Mouse (Mus musculus): ENCODE results near the gene Ndst4. TPM values are rescaled to one million over a fixed set of nuclear protein-coding genes. Genes with fewer than 3 reads are reported as not detected.

Gene Ndst4
- polyA plus RNA-seq, 1 experiment from 2014 or later = 4.7 TPM

- no peak overlapping the region for H3K4me3 ChIP-seq (ENCODE audit: low read depth, low read length)
- H3K27ac ChIP-seq (ENCODE audit: low read depth, low read length) = no peak overlapping the region
- no peaks in the 10 kb centered on the region for H3K4me1 ChIP-seq (ENCODE audit: control insufficient read depth, insufficient read depth, low read length)
- no peak overlapping the region for H3K9ac ChIP-seq (replicated peaks; ENCODE audit: low read depth, low read length)
- H3K9me3 ChIP-seq (ENCODE audit: control insufficient read depth, low read length) = no peaks in the 10 kb centered on the region
- H3K27me3 ChIP-seq (ENCODE audit: control insufficient read depth, insufficient read depth, low read length) = no peaks in the 10 kb centered on the region
- ATAC-seq (ENCODE audit: low read depth) = no peak
- H3K4me2 ChIP-seq (ENCODE audit: low read depth, low read length) = no peak overlapping the region
- 63% methylated on average over 3 of the region's 3 CpGs for WGBS
- no peaks in the 10 kb centered on the region for H3K36me3 ChIP-seq (ENCODE audit: control insufficient read depth, insufficient read depth, low read length)
Observed at GRCm38 (mm10) chr3:125655009-125655635, 251.2 kb downstream of the Ndst4 start.

- H3K27me3 ChIP-seq (ENCODE audit: control insufficient read depth, insufficient read depth, low read length) = no peaks in the 10 kb centered on the region
- no peak overlapping the region for H3K4me2 ChIP-seq (ENCODE audit: low read depth, low read length)
- H3K9me3 ChIP-seq (ENCODE audit: control insufficient read depth, low read length) = no peaks in the 10 kb centered on the region
- H3K9ac ChIP-seq (replicated peaks; ENCODE audit: low read depth, low read length) = no peak overlapping the region
- H3K36me3 ChIP-seq (ENCODE audit: control insufficient read depth, insufficient read depth, low read length) = no peaks in the 10 kb centered on the region
- WGBS = 53% methylated on average over 3 of the region's 3 CpGs
- H3K4me3 ChIP-seq (ENCODE audit: low read depth, low read length) = no peak overlapping the region
- no peak overlapping the region for H3K27ac ChIP-seq (ENCODE audit: low read depth, low read length)
- H3K4me1 ChIP-seq (ENCODE audit: control insufficient read depth, insufficient read depth, low read length) = no peaks in the 10 kb centered on the region
- peak; percentile 69; the same call in 1 of the 2 replicates for ATAC-seq (ENCODE audit: low read depth)
Observed at GRCm38 (mm10) chr3:125660114-125660717, 256.3 kb downstream of the Ndst4 start.

- no peaks in the 10 kb centered on the region for H3K4me1 ChIP-seq (ENCODE audit: control insufficient read depth, insufficient read depth, low read length)
- H3K9me3 ChIP-seq (ENCODE audit: control insufficient read depth, low read length) = no peaks in the 10 kb centered on the region
- no peak overlapping the region for H3K27ac ChIP-seq (ENCODE audit: low read depth, low read length)
- WGBS = 62% methylated on average over 2 of the region's 2 CpGs
- no peaks in the 10 kb centered on the region for H3K36me3 ChIP-seq (ENCODE audit: control insufficient read depth, insufficient read depth, low read length)
- H3K9ac ChIP-seq (replicated peaks; ENCODE audit: low read depth, low read length) = no peak overlapping the region
- no peak overlapping the region for H3K4me3 ChIP-seq (ENCODE audit: low read depth, low read length)
- no peaks in the 10 kb centered on the region for H3K27me3 ChIP-seq (ENCODE audit: control insufficient read depth, insufficient read depth, low read length)
- ATAC-seq (ENCODE audit: low read depth) = no peak
- H3K4me2 ChIP-seq (ENCODE audit: low read depth, low read length) = no peak overlapping the region
Observed at GRCm38 (mm10) chr3:125660884-125661532, 257.1 kb downstream of the Ndst4 start.

GRCm38 (mm10) chr3:125673997-125674794 is 270.3 kb downstream of the Ndst4 start:
- 0 out of 2 replicates have a peak, but pooled peaks cover 4% of the 10 kb centered on the region for H3K4me1 ChIP-seq (ENCODE audit: control insufficient read depth, insufficient read depth, low read length)
- peak; percentile 36; the same call in 1 of the 2 replicates for ATAC-seq (ENCODE audit: low read depth)
- no peak overlapping the region for H3K4me3 ChIP-seq (ENCODE audit: low read depth, low read length)
- H3K9me3 ChIP-seq (ENCODE audit: control insufficient read depth, low read length) = no peaks in the 10 kb centered on the region
- no peak overlapping the region for H3K27ac ChIP-seq (ENCODE audit: low read depth, low read length)
- 35% methylated on average over 9 of the region's 9 CpGs for WGBS
- no peak overlapping the region for H3K9ac ChIP-seq (replicated peaks; ENCODE audit: low read depth, low read length)
- no peaks in the 10 kb centered on the region for H3K27me3 ChIP-seq (ENCODE audit: control insufficient read depth, insufficient read depth, low read length)
- no peak overlapping the region for H3K4me2 ChIP-seq (ENCODE audit: low read depth, low read length)
- H3K36me3 ChIP-seq (ENCODE audit: control insufficient read depth, insufficient read depth, low read length) = no peaks in the 10 kb centered on the region

- Histone ChIP-seq H3K4me1 (ENCODE audit: control insufficient read depth, insufficient read depth, low read length) (0 out of 2 replicates have a peak, but pooled peaks cover 4% of the 10 kb centered on the region), H3K36me3 (ENCODE audit: control insufficient read depth, insufficient read depth, low read length) (no peaks in the 10 kb centered on the region), H3K27me3 (ENCODE audit: control insufficient read depth, insufficient read depth, low read length) (no peaks in the 10 kb centered on the region), H3K9me3 (ENCODE audit: control insufficient read depth, low read length) (no peaks in the 10 kb centered on the region), H3K9ac (replicated peaks; ENCODE audit: low read depth, low read length) (no peak overlapping the region), H3K27ac (ENCODE audit: low read depth, low read length) (no peak overlapping the region), H3K4me2 (ENCODE audit: low read depth, low read length) (no peak overlapping the region), H3K4me3 (ENCODE audit: low read depth, low read length) (no peak overlapping the region)
- ATAC-seq (ENCODE audit: low read depth) = no peak
- 83% methylated on average over 6 of the region's 6 CpGs for WGBS
Observed at GRCm38 (mm10) chr3:125675211-125675896, 271.5 kb downstream of the Ndst4 start.

GRCm38 (mm10) chr3:125678924-125679323 is 275.0 kb downstream of the Ndst4 start:
- 46% methylated on average over 9 of the region's 9 CpGs for WGBS
- Histone ChIP-seq H3K9me3 (ENCODE audit: control insufficient read depth, low read length) (no peaks in the 10 kb centered on the region), H3K4me3 (ENCODE audit: low read depth, low read length) (no peak overlapping the region), H3K36me3 (ENCODE audit: control insufficient read depth, insufficient read depth, low read length) (no peaks in the 10 kb centered on the region), H3K4me1 (ENCODE audit: control insufficient read depth, insufficient read depth, low read length) (0 out of 2 replicates have a peak, but pooled peaks cover 4% of the 10 kb centered on the region), H3K4me2 (ENCODE audit: low read depth, low read length) (0 out of 2 replicates have a peak overlapping the region, but pooled peaks have one; percentile 5), H3K27ac (ENCODE audit: low read depth, low read length) (no peak overlapping the region), H3K27me3 (ENCODE audit: control insufficient read depth, insufficient read depth, low read length) (no peaks in the 10 kb centered on the region), H3K9ac (replicated peaks; ENCODE audit: low read depth, low read length) (no peak overlapping the region)
- peak; percentile 88 for ATAC-seq (ENCODE audit: low read depth)

- no peak for ATAC-seq (ENCODE audit: low read depth)
- Histone ChIP-seq H3K36me3 (ENCODE audit: control insufficient read depth, insufficient read depth, low read length) (no peaks in the 10 kb centered on the region), H3K27ac (ENCODE audit: low read depth, low read length) (no peak overlapping the region), H3K4me3 (ENCODE audit: low read depth, low read length) (no peak overlapping the region), H3K4me2 (ENCODE audit: low read depth, low read length) (no peak overlapping the region), H3K9ac (replicated peaks; ENCODE audit: low read depth, low read length) (no peak overlapping the region), H3K27me3 (ENCODE audit: control insufficient read depth, insufficient read depth, low read length) (no peaks in the 10 kb centered on the region), H3K9me3 (ENCODE audit: control insufficient read depth, low read length) (no peaks in the 10 kb centered on the region), H3K4me1 (ENCODE audit: control insufficient read depth, insufficient read depth, low read length) (0 out of 2 replicates have a peak, but pooled peaks cover 4% of the 10 kb centered on the region)
- WGBS = 71% methylated on average over 8 of the region's 8 CpGs
Observed at GRCm38 (mm10) chr3:125683460-125684230, 279.8 kb downstream of the Ndst4 start.

- H3K4me2 ChIP-seq (ENCODE audit: low read depth, low read length) = no peak overlapping the region
- H3K9ac ChIP-seq (replicated peaks; ENCODE audit: low read depth, low read length) = no peak overlapping the region
- H3K4me3 ChIP-seq (ENCODE audit: low read depth, low read length) = no peak overlapping the region
- no peaks in the 10 kb centered on the region for H3K36me3 ChIP-seq (ENCODE audit: control insufficient read depth, insufficient read depth, low read length)
- 76% methylated on average over 1 of the region's 1 CpGs for WGBS
- no peaks in the 10 kb centered on the region for H3K4me1 ChIP-seq (ENCODE audit: control insufficient read depth, insufficient read depth, low read length)
- no peaks in the 10 kb centered on the region for H3K27me3 ChIP-seq (ENCODE audit: control insufficient read depth, insufficient read depth, low read length)
- no peak for ATAC-seq (ENCODE audit: low read depth)
- H3K9me3 ChIP-seq (ENCODE audit: control insufficient read depth, low read length) = no peaks in the 10 kb centered on the region
- H3K27ac ChIP-seq (ENCODE audit: low read depth, low read length) = no peak overlapping the region
Observed at GRCm38 (mm10) chr3:125684583-125684982, 280.7 kb downstream of the Ndst4 start.

Data from neural tube, embryonic 14.5 days (tissue).